Mouse (Mus musculus) cerebellum, adult 11 months (tissue): ENCODE measurements at regions not wholly inside any gene's neighbourhood (a gene's known extent, or its start where the extent isn't known, plus 50 kb on each side); places are given as distances from the start of the nearest gene placed in this dataset.

Experiments used
- DNase-seq: peaks from one replicate; pipeline ENCODE4 v3.0.0; 2022

DNA sequence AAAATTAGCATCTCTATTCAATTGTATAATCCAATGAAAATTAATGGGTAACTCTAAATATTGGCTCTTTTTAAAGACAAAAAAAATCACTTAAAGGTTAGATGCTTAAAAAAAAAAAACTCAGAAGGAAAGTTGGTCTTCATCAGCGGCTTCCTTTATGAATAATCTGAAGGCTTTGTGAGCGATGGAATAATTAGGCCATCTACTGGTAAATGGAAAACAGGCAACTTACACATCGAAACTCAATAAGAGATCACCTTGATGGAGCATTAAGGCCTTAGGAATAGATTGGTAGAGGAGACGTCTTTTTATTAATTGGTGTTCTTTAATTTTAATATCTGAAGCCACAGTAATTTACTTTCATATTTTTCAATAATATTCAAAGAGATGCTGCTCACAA is 218.6 kb upstream of the Tacr3 start:
- DNase-seq = no peak

DNA sequence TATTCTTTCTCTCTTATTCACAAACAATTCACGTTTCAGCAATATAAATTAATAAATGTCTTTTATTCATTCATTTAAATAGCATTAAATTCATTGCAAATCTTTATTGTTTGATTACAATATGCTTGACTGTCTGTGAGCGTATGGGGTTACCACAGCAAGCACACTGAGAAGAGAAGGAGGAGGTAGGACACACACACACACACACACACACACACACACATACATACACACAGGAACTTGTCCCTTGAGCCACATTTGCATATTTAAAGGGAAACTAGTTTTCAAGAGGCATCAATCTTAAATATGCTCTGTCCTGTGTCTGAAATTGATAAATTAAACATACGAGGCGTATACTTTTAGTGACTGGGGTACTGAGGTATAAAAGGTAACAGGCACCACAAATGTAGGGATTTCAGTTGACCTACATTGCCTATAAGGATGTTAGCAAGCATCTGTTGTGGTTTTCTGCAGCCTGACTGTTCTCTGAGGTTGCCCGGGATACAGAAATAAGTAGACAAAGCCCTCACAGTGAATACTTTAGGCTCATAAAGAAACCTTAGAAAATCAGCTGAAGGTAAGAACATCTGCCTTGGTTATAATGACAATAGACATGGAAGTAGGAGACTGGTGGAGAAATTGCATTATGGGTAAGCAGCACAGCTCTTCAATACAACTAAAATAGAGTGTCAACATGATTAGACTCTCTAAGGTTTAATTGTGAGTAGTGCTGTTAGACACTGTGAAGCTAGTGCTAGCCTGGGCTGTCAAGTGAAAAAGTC is 217.1 kb upstream of the Tacr3 start:
- DNase-seq = no peak

DNA sequence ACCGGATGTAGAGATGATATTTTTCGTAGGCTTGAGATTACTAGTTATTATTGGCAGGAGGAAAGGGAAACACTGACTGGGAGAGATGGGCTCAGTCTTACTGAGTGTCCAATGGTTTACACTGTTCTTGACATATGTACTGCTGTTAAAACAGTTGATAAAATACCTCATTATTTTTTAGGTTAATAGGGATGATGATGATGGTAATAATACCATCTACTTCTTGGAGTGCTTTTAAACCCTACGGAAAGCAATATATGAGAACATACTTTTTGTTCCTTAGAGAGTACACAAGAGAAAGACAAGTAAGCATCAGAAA is 216.6 kb upstream of the Tacr3 start:
- DNase-seq = no peak

DNA sequence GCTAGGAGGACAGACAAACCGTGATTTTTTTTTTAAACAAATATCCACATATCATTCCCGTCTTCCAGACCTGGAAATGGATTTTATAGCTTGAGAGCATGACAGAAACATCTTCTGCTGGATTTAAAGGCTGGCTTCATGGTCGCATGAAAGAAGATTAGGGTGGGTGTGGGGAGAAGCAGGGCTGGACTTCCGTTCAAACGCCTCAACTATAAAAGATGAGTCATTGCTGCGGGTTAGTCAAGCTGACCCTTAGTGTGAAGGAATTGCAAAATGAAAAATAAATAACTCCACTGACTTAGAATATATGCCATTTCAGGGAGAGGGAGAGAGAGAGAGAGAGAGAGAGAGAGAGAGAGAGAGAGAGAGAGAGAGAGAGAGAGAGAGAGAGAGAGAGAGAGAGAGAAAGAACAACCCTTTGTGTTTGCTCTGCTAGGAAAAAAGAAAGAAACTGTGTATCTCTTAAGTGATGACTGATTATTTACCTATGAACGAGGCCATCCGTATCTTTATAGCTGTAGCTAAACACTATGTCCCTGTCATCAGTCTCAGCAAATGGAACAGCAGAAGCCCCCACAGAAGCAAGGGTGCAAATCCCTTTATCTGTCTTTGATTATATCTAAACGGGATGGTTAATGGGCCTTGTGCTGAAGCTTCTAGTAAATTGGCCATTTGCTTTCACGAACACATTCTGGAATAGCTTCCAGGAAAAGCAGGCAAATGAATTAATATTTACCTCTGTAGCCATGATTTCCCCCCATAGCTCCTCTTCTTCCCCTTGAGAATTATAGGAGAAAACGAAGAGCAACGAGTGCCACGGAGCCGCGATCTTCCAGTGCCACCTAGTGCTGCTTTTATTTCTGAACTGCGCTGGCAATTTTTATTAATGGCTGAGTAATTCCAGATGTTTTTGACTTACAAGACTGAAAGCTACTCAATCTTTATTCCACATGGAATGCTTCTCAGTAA is 199.4 kb upstream of the Tacr3 start:
- DNase-seq = no peak

DNA sequence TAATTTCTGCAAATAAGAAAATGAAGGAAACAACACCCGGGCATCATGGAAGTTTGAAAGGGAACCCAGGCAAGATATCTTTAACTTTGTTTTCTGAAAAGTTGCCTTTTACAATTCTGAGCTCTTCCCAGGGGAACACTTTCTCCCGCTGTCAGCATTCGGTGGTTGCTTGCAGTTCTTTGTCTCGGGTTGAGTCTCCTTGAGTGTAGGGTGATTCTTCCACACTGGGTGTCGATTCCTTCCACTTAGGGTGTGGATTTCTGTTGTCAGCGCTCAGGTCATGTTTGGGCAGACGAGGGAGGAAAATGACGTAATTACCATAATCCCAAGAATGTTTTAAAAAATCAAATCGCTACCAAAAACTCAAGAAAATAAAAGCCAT is 198.7 kb upstream of the Tacr3 start:
- no peak for DNase-seq

DNA sequence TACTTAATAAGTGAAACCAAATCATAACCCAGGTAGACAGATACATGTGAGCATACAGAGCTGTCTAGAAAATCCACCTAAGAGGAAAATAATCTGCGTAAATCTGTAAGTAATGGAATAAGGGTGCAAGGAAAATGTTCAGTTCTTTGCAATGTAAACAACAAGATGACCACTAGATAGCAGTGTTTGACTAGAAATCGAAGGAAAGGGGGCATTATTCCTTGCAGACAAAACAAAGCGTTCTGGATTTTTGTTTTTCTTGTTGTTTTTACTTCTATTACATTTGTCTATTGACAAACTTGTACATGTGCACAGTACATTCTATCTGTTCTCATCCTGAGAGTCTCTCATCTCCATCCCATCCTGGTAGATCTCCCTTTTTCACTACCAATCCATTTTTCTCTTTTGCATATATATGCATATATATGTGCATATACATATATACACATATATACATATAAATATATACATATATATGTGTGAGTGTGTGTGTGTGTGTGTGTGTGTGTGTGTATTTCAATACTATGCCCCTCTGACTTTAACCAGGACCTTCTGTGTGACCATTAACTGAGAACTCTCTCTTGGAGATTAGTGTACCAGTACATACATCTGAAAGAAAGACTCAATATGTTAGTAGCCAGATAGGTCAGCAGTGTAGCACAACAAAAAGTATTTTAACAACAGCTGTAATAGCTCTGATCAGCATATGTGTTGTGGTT is 179.9 kb upstream of the Tacr3 start:
- no peak for DNase-seq

DNA sequence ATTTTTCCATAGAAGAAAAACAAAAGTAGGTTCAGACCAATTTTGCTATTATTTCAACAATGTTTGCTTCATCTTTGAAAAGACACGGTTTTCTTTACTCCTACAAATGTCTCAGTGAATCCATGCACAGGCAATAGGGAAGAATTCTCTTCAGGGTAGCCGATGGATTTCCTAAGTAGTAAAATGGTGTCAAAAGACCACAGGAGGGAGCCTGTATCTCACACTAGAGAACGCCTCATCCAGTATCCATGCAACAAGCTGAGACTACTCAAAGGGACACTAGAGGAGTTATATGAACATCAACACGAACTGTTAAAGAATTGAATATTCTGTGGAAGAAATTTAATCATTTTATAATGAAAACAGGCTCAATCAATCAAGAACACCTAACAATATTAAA is 174.8 kb upstream of the Tacr3 start:
- DNase-seq = no peak

DNA sequence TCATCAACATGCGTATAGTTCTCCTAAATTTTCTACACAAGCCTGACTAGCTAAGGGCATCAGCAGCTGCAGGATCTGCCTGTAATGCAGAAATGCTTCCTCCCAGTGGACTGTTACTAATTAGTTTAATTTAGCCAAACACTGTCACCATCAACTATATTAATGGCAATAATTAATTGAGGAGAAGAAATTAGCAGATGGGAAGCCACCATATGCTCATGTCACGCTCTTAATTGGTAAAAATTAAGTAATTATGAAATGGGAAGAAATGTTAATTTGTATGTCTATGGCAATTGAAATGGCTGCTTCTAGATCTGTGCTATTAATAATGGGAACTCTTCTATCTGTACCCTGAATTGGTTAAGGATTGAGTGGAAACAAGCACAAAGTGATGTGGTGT is 133.9 kb upstream of the Tacr3 start:
- no peak for DNase-seq

DNA sequence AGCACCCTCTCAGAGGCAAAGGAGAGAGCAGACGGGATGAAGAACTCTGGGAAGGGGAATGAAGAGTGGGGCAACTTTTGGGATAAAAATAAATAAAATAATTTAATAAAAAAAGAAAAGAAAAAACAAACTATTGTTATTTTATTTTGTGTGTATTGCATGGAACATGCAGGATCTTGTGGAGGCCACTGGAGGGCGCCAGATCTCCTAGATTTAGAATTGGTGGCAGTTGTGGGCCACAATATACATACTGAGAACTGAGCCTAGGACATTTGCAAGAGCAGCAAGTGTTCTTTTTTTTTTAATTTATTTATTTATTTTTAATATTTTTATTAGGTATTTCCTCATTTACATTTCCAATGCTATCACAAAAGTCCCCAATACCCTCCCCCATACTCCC is 110.2 kb upstream of the Tacr3 start:
- DNase-seq = no peak

DNA sequence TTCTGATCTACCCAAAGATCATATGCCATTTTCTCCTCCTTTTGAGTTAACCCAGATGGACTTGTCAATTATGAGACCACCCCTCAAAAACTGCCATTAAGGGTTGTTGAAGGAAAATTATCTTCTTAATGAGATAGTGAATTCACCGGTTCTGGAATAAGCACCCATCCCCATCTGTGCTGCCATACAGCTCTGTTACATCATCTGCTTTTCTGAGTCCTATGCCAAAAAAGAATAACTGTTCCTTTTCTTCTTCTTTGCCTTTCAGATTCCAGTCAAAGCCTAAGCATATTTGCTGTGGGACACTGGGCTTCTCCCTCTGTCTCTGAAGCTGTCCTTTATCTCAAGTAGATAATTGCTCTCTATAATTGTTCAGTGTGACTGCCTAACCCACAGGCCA is 93.1 kb upstream of the Tacr3 start:
- DNase-seq = no peak

DNA sequence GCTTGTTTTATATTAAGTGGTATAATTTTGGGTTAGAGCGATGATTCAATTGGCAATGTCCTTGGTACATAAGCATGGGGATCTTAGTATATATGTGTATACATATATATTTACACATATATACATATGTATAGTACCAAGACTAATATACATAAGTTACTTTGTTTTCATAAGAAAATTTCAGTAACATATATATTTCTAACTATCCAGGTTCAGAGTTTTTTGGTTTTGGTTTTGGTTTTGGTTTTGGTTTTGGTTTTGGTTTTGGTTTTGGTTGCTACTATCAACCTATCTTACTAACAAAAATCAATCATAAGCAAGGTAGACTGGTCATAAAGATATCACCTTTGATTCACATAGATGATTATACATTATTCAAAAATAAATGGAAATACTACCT is 67.7 kb upstream of the Tacr3 start:
- no peak for DNase-seq

DNA sequence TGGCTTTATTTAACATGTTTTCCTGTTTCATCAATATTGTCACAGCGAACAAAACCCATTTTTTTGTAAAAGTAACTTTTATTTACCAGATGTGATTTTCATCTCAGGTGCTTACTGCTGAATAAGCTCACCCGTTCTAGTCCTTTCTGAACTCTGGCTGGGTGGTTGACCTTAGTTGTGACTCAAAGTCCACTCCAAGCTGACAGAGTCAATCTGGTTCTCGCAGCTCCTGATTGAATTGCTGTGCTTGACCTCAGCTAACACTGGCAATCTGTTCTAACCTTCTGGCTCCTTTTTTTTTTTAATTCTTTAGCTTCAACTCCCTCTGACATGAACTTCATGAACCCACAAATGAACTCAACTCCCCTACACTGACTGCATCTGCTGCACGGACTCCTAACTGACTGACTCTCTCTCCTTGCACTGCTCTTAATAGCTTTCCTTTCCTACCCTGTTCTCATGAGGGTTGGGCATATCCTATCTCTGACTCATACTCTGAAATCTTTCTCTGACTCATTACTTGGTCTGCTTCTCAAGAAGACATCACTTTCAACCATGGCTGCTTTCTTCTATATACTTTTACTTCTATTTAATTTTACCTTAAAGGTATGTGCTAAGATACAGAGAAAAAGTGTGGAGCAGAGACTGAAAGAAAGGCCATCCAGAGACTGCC is 65.4 kb upstream of the Tacr3 start:
- DNase-seq = no peak
